Mouse (Mus musculus) left cerebral cortex, postnatal 36 days (tissue): ENCODE results near the gene Trip6. TPM values are rescaled to one million over a fixed set of nuclear protein-coding genes. Genes with fewer than 3 reads are reported as not detected.

Experiments
- DNase-seq, 2 experiments: peaks; one replicate each; pipeline ENCODE4 v3.0.0; 2021 to 2022; ENCODE audit warnings: low spot score in 2 of 2, mixed read lengths in 1 of 2
- intact Hi-C: fragments of 180-260 bp; cut with DNase I; formaldehyde crosslinking; loops from one replicate; pipeline ENCODE4 v1.15.1; 2025
- total RNA-seq, 2 experiments: library from RNA; stranded (reverse); gene quantifications; 2 replicates each; pipeline ENCODE4 v1.2.3; 2021

Gene Trip6
- total RNA-seq, 2 experiments from 2014 or later: 3.5 to 5.1 TPM

DNA sequence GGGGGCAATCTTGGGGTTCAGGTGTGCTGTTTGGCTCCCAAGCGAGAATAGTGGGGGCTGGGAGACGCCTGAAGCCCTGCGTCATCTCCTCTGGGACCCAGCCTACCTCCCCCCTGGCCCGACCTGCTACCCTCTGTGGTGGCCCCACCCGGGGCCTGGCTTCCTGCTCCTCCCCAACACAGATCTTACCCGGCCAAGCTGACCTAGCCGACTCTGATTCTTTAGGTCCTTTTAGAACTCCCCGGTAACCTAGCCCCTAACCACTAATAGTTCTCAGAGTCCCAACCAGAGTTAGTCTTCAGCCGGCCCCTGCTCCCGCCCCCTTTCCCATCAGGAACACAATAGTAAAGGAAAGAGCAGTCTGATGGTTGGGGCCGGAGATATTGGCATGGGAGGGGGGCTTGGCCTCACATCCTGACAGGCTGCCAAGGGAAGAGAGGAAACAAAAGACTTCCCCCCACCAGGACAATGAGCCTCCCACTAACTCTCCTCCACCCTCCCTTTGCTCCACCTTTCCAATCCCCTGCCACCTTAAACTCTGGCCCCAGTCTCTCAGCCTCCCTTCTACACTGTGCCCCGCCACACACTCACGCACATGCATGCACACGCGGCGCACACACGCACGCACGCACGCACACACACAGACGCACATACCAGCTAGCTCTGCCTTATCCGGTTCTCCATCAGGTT, 25.2 kb upstream of the Trip6 start:
- intact Hi-C loops: loop anchor here (10.0 kb wide), 1 partner anchor 435 kb away; the partner anchor contains the start of gene Ppp1r35
- DNase-seq: no peak

DNA sequence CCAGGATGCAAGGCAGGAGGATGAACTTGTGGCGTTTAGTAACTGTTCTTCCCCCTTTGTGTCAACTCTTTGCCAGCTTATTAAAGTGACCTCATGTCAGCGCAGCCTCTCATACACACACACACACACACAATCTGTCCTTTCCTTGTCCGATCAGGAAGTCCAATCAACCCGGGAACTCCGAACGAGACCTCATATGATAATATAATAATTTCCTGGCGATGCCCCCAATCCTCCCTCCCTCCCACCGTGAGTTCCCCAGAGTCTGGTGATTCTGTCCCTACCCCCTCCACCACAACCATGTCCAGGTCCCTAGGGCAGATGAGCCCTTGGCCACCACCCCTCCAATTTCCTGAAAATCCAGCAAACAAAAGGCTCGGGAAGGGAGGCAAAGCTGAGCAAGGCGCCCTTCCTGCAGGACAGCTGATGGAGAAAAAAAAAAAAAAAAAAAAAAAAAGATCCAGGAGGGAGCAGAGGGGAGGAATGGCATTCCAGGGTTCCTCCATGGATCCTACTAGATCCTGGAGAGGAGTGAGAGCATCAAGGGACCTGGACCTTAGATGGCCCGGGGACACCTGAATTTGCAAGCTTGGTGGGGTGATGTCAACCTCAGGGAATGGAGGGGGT, 24.6 kb upstream of the Trip6 start:
- intact Hi-C loops: loop anchor here (10.0 kb wide), 1 partner anchor 436 kb away; the partner anchor contains the start of gene Ppp1r35
- DNase-seq: peak in 1 of 2 experiments; percentile 16

DNA sequence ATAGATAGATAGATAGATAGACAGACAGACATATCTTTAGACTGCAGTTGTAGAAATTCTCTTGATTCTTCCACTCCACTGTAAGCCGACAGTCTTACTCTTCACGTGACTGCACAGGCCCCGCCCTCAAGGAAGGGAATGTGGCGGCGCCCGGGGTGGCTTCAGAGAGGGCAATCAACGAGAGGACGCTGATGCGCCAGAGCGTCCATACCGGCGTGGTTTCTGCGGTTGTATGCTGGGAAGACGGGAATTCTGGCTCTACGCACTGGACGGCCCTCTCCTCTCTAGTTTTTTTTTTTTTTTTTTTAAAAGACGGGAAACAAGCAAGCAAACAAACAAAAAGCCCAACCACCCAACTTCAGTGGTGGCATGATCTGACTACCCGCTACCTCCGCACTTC, 24.1 kb upstream of the Trip6 start:
- intact Hi-C loops: loop anchor here (10.0 kb wide), 1 partner anchor 437 kb away; the partner anchor contains the start of gene Ppp1r35

GRCm38 (mm10) chr5:137337190-137337589, 23.0 kb upstream of the Trip6 start:
- intact Hi-C loops: loop anchor here (10.0 kb wide), 1 partner anchor 438 kb away; the partner anchor contains the start of gene Ppp1r35
- DNase-seq: no peak

More for the DNA sequence above, 24.1 kb upstream of the Trip6 start:
- peak; percentile 85 to 87 for DNase-seq

- intact Hi-C loops: loop anchor here (10.0 kb wide), 1 partner anchor 440 kb away; the partner anchor contains the start of gene Ppp1r35
- DNase-seq: no peak
Observed at GRCm38 (mm10) chr5:137335066-137335465, 20.9 kb upstream of the Trip6 start.

- intact Hi-C loops: loop anchor here (5.0 to 10.0 kb wide), 2 partner anchors 168 to 440 kb away; partner anchors contain the start of genes Pop7 and Ppp1r35
- DNase-seq: no peak
Observed at GRCm38 (mm10) chr5:137334317-137334716, 20.1 kb upstream of the Trip6 start.

GRCm38 (mm10) chr5:137333512-137334174, 19.4 kb upstream of the Trip6 start, which contains the start of gene Slc12a9:
Gene Slc12a9, minus strand, starts transcription at chr5:137333597.
- DNase-seq: peak; percentile 88 to 90
- intact Hi-C loops: loop anchor here (5.0 to 10.0 kb wide), 2 partner anchors 169 to 441 kb away; partner anchors contain the start of genes Pop7 and Ppp1r35

- DNase-seq: no peak
- intact Hi-C loops: loop anchor here (5.0 to 10.0 kb wide), 2 partner anchors 169 to 442 kb away; partner anchors contain the start of genes Pop7 and Ppp1r35
Observed at GRCm38 (mm10) chr5:137332857-137333511, 18.8 kb upstream of the Trip6 start.

DNA sequence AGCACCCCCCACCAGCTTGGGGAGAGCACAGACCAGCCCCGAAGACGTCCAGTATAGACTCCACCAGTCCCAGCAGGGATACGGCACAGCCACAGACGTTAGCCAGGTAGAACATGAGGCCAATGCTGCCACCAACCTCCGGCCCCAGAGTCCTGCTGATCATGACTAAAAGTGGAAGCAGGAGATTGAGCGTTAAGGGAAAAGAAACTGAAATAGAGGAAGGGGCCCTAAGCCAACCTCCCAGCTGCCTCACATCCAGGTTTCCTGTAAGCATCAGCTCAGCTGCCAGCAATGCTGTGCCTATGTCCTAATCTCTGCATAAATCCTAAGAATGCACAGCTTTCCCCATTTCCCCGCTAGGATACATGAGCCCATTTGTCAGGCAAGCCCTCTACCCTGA, 16.7 kb upstream of the Trip6 start:
- intact Hi-C loops: loop anchor here (5.0 to 10.0 kb wide), 2 partner anchors 171 to 444 kb away; partner anchors contain the start of genes Pop7 and Ppp1r35
- no peak for DNase-seq

- intact Hi-C loops: no loop called here
- DNase-seq: no peak
Observed at GRCm38 (mm10) chr5:137320996-137321395, 6.8 kb upstream of the Trip6 start.

DNA sequence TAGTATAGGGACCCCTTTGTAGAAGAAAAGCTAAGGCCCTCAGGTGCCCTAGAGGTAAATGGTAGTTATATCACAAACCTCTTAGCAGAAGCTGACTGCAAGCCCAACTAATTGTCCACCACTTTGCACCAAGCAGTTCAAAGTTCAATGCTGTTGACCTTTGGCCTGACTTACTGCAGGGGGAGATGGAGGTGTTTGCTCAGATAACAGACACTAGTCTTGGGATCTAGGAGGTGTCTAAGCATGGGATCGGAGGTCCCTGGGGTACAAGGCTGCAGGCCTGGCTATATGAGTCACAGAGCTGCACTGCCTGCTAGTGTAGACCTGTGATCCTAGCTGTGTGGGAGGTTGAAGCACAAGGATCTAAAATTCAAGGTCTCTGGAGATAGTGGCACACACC, 4.4 kb upstream of the Trip6 start:
- DNase-seq: no peak
- intact Hi-C loops: no loop called here

- DNase-seq: no peak
- intact Hi-C loops: no loop called here
Observed at GRCm38 (mm10) chr5:137317361-137317760, 3.2 kb upstream of the Trip6 start.

DNA sequence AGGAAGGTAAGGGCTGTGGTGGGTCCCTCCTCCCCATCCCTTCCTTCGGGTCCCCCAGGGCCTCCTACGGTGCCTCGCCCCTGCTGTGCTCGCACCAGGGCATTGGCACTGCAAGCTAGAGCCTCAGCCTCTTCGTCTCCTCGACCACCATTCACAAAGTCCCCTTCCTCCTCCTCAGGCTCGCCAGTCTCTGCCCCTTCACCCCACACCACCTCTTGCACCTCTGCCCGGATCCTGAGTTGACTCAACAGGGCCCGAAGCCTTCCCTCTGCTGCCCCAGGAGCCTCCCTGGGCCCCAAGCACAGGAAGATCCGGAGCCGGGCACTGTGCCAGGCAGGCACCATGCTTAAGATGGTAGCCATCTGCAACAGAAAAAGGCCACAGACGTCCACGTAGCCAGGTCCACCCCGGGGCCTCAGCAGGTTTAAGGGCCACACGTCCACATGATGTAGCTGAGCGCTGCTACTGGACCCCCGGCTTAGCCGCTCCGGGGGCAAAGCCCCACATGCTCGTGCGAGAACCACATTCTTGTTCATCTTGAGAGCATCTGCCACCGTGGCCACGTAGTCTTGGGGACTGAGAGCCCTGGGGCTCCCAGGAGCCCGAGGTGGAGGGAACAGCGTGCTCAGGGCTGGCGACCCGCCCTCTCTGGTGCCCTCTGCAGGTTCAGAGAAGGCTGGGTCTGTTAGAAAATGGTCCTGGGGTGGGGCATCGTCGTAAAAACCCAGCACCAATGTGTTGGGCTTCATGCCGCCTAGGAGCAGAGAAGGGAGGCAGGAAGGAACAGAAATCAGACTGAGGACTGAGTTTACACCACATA, 1.1 kb upstream of the Trip6 start:
- no peak for DNase-seq

DNA sequence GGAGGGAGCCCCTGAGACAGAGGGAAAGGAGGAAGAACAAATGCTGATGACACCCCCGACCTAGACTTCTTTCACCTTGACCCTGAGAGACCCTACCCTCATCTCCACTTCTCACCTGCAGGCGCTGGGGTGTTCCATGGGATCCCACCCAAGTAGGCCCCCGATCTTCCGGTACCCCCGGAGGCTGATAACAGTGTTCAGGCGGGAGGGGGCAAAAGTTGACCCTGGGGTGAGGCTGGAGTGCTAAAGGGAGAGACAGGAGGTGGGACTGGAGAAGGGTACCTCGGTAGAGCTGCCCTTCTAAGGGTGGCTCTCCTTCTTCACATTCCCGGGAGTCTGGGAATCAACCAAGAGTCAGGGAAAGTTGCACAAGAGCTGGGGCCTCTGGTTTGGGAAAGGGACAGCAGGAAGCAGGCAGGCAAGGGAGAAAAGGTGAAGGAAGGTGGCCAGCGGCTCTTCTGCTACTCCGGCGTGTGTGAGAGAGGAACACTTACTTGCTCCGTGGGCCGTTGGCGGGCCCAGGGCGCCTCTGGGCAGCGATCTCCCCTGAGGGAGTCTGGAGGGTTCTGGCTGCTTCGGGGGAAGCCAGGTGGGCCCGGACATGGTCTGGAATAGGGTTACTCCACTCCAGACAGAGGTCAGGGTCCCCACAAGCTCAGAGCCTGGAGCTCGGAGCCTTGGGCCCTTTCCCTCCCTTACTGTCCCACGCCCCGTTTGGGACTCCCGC, 575 bp downstream of the Trip6 start:
- no peak for DNase-seq
- intact Hi-C loops: no loop called here

More for the DNA sequence above, 1.1 kb upstream of the Trip6 start:
- intact Hi-C loops: no loop called here

DNA sequence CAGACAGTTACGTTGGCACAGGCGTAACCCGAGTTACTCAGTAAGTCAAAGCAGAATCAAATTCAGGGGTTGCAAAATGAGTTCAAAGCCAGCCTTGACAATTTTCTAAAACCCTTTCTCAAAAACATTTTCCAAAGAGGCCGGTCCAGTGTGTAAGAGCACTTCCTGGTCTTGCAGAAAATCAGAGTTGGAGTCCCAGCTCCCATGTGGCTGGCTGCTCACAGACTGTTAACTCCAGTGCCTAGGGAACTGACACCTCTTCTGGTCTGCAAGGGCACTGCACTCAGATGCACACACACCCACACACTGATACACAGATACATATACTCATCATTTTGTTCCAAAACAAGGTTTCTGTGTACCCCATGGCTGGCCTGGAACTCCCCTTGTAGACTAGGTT, 5.8 kb downstream of the Trip6 start:
- intact Hi-C loops: no loop called here
- no peak for DNase-seq

- intact Hi-C loops: loop anchor here (2.0 kb wide), 1 partner anchor 18 kb away; no protein-coding TSS in a partner anchor
Observed at GRCm38 (mm10) chr5:137307071-137307912, 6.9 kb downstream of the Trip6 start, which contains the start of gene Srrt. Gene Srrt, minus strand, starts transcription at chr5:137307674.

More at GRCm38 (mm10) chr5:137307071-137307912, 6.9 kb downstream of the Trip6 start, which contains the start of gene Srrt:
- peak; percentile 93 to 94 for DNase-seq
